Mouse (Mus musculus) ES-E14 (cell line): Measurements from ENCODE around the gene BC016579.

ENCODE experiments used
- MAFK ChIP-seq: IDR thresholded peaks from 2 replicates; pipeline ENCODE4 v1.6.1; 2014; ENCODE audit warnings: mild to moderate bottlenecking, low read depth, low read length, inconsistent platforms; ENCODE audit not compliant: insufficient read depth
- ZC3H11A ChIP-seq: IDR thresholded peaks from 2 replicates; pipeline ENCODE4 v1.6.1; 2012; ENCODE audit warnings: low read depth, mild to moderate bottlenecking, inconsistent platforms, low read length, borderline replicate concordance

DNA sequence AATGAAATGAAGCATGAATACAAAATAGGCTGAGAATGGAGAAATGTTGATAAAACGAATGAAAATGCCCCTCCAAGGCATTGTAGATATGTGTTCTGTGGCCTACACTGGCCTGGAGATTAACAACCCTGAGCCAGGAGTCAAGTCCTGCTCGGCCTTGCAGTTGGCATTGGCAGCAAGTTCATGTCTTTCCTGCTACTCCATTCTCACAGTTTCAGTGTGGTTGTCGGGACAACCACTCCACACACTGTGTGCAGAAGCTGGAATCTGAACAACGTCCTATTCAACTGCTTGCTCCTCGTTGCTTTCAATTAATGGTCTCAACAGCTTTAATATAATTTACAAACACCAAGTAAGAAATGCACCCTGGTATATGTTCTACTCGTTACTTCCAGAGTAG, 44.1 kb upstream of the BC016579 start:
- TF ChIP-seq ZC3H11A (no peak), MAFK (no peak)
